Mouse (Mus musculus): ENCODE measurements around the gene Btrc.

Gene Btrc

GRCm38 (mm10) chr19:45428146-45428545 is 64.6 kb downstream of the Btrc start:
- no peak for DNase-seq (ENCODE audit: low spot score)

GRCm38 (mm10) chr19:45430971-45431633 is 67.6 kb downstream of the Btrc start:
- no peak for DNase-seq (ENCODE audit: low spot score)

GRCm38 (mm10) chr19:45432351-45432750 is 68.8 kb downstream of the Btrc start:
- no peak for DNase-seq (ENCODE audit: low spot score)

DNA sequence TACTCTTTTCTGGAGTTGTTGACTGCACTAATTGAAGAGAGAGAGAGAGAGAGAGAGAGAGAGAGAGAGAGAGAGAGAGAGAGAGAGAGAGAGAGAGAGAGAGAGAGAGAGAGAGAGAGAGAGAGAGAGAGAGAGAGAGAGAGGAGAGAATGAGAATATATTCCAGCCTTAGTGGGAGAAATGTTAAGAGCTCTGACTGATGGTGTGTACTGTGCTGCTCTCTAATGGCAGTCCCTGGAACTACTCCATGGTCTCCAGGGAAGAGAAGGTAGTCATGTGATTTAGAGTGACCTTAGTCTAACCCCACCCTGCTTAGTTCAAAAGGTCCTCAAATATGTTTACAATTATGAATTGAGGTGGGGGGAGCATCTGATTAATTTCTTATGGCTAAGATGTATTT is 72.5 kb downstream of the Btrc start:
- peak; percentile 84 for DNase-seq (ENCODE audit: low spot score)

- no peak for DNase-seq (ENCODE audit: low spot score)
These were observed 73.6 kb downstream of the Btrc start for GRCm38 (mm10) chr19:45437175-45437574.

DNA sequence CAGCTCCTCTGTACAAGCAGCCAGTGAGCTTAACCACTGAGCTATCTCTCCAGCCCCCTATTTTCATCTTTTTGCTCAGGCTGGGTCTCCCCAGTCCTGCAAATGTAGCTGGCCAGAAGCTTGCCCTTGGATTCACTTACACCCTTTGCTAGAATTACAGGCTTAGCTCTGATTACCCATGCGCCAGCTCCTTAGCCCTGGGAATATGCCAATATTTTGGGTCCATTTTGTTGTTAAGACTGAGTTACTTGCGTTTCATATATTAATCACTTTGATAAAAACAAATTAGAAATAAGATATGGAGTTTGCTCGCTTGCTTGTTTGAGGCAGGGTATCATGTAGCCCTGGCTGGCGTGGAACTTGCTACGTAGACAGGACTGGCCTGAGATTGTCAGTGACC is 74.7 kb downstream of the Btrc start:
- DNase-seq (ENCODE audit: low spot score) = no peak

GRCm38 (mm10) chr19:45438928-45439846 is 75.7 kb downstream of the Btrc start:
- DNase-seq (ENCODE audit: low spot score) = no peak

DNA sequence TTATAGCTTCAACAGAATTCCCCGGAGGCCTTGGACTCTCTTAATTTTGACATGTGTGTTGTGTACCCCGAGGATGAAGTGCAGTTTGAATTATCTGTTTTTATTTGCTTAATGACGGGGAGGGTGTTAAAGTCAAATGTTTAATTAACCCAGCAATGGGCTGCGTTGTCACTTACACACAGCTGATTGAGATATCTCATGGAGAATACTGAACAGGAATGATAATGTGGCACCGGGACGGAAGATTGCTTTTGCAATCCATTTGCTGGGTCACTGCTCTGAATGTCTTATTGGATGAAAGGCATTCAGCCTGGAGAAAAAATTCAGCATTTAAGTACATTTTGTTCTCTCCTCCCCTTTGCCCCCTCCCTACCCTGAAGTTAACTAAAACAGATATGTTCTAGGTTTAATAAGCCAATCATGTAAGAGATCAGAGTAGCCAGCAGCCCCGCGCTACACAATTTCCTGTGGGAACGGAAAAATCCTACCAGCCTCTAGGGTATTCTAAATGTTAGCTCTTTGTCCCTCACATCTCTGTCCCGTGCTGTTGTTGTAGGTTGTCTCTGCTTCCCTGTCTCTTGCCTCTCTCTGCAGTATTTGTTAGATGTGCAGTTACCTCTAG is 77.1 kb downstream of the Btrc start:
- no peak for DNase-seq (ENCODE audit: low spot score)

- no peak for DNase-seq (ENCODE audit: low spot score)
These were observed 78.2 kb downstream of the Btrc start for GRCm38 (mm10) chr19:45441717-45442116.

- no peak for DNase-seq (ENCODE audit: low spot score)
These were observed 81.9 kb downstream of the Btrc start for GRCm38 (mm10) chr19:45445253-45445933.

DNA sequence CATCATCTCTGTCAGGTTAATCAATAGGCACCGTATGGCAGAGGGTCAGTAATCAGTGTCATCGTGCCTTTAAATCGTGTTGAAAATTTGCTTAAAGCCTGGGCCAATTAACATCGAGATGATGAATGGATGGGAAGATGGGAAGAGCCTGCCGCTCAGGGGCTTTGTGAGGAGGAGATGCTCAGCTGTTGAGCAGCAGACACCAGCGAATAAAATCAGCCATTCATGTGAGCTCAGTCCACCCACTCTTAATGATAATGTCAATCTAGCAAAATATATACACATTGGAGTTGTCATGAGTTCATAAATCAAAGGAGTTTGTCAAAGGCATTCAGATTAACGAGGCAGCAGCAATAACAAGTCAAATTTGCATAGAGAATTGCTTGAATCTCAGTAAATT is 83.1 kb downstream of the Btrc start:
- DNase-seq (ENCODE audit: low spot score) = peak; percentile 26

GRCm38 (mm10) chr19:45447222-45447621 is 83.7 kb downstream of the Btrc start:
- no peak for DNase-seq (ENCODE audit: low spot score)

GRCm38 (mm10) chr19:45447886-45448285 is 84.4 kb downstream of the Btrc start:
- no peak for DNase-seq (ENCODE audit: low spot score)

DNA sequence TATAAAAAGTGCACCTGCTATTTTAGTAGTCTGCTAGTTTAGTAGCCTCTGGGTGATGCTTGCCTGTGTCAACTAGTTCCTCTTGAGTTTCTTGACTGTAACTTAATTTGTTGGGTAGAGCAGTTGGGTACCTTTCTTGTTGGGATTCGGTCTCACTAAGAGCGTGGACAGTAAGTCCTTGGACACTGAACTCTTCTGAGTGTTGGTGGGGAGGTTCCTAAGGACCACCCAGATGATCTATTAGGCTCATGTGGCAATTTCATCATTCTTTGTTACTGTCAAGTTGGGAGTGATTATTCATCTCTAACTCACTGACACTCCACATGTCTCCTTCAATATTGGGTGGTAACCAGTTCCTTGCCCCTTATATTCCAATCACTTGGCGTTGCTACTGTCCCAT is 90.9 kb downstream of the Btrc start:
- no peak for DNase-seq (ENCODE audit: low spot score)

GRCm38 (mm10) chr19:45456896-45457295 is 93.4 kb downstream of the Btrc start:
- no peak for DNase-seq (ENCODE audit: low spot score)

GRCm38 (mm10) chr19:45458702-45459101 is 95.2 kb downstream of the Btrc start:
- DNase-seq (ENCODE audit: low spot score) = peak; percentile 86

GRCm38 (mm10) chr19:45459931-45460665 is 96.6 kb downstream of the Btrc start:
- peak; percentile 25 for DNase-seq (ENCODE audit: low spot score)

- peak; percentile 72 for DNase-seq (ENCODE audit: low spot score)
These were observed 97.5 kb downstream of the Btrc start for GRCm38 (mm10) chr19:45460749-45461736.

GRCm38 (mm10) chr19:45469760-45470159 is 106.2 kb downstream of the Btrc start:
- DNase-seq (ENCODE audit: low spot score) = no peak

All from embryo, embryonic 10 days (tissue).